ENCODE assay signal across 16 mouse cellular contexts in the genomic region with DNA sequence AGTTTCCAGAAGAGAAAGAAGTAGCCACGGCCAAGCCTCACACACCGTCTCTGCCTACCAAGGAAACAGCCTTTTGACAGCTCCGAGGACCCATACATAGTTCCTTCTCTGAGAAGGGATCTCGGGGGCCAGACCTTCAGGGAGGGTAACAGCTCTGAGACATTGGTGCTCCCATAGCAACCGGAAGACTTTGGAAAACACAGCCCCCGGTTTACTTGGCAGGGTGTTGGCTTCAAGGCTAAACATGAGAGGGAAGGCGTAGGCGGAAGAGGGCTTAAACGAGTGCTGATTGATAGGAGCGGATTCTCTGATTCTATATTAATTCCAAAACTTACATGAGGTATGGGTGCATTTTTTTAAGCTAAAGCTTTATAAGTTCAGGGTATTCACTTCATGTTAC. TPM values are rescaled to one million over a fixed set of nuclear protein-coding genes. Genes with fewer than 3 reads are reported as not detected.
DNase-seq lines count a peak whose midpoint lies in the region.
"Had no signal": no experiment of that assay in that cellular context is flagged by ENCODE, and none has a peak within 500 bp of the region (broad histone marks: within the 10 kb centered on the region; RNA-seq: fewer than 3 reads in every experiment).

No protein-coding gene starts in this region.

- peak; percentile 4 to 15 for DNase-seq in layer of hippocampus, postnatal 14 days (ENCODE audit: low spot score in 2 of 2)
- DNase-seq in layer of hippocampus, adult 11-12 months (ENCODE audit: low spot score): no peak
- DNase-seq in ovary, postnatal 36 days (ENCODE audit: low spot score): peak; percentile 35
- no peak for DNase-seq in ovary, postnatal 14 days (ENCODE audit: low spot score)
- peak; percentile 65 for DNase-seq in brain, adult 2 months (ENCODE audit: low read depth, low spot score)
- DNase-seq in telencephalon, adult 2 months (ENCODE audit: low read depth, low spot score): peak; percentile 38
- no peak for DNase-seq in cerebellum, postnatal 14 days
- DNase-seq: cerebellum, adult 9-11 months; heart, adult 11 months; heart, postnatal 36 days; kidney, adult 2 months; kidney, postnatal 25 days; layer of hippocampus, postnatal 36 days; lung, postnatal 36 days; spleen, adult 18-20 months had no signal

RNA-seq across cellular contexts. Expression of a gene that starts 19.6 kb away (rescaled TPM):
- total RNA-seq in layer of hippocampus, postnatal 14 days (2021): not detected
- total RNA-seq: gastrocnemius, adult 8-10 months; heart, postnatal 36 days; layer of hippocampus, postnatal 36 days had no signal

RNA-seq across cellular contexts. Expression of a gene that starts 32.7 kb away (rescaled TPM):
- not detected for total RNA-seq in layer of hippocampus, postnatal 14 days (2021)
- total RNA-seq: gastrocnemius, adult 8-10 months; heart, postnatal 36 days had no signal

RNA-seq across cellular contexts. Expression of a gene that starts 49.3 kb away (rescaled TPM):
- 1 to 10 TPM; 4.2 to 5.3 TPM for total RNA-seq in layer of hippocampus, postnatal 14 days (2021)
- total RNA-seq: gastrocnemius, adult 8-10 months had no signal

Comparison
In these comparisons a context has a peak if more than half of its experiments do, and no peak if none do; other contexts are left out.
1. DNase-seq: peak in layer of hippocampus, postnatal 14 days (2 of 2), ovary, postnatal 36 days (single experiment), brain, adult 2 months (single experiment) and telencephalon, adult 2 months (single experiment); none in layer of hippocampus, adult 11-12 months (single experiment), ovary, postnatal 14 days (single experiment) and cerebellum, postnatal 14 days (0 of 2).